Mouse (Mus musculus): ENCODE data around the gene Otop2. TPM values are rescaled to one million over a fixed set of nuclear protein-coding genes. Genes with fewer than 3 reads are reported as not detected.

The Otop2 gene
- total and polyA plus RNA-seq, 3 experiments, result not detected

DNA sequence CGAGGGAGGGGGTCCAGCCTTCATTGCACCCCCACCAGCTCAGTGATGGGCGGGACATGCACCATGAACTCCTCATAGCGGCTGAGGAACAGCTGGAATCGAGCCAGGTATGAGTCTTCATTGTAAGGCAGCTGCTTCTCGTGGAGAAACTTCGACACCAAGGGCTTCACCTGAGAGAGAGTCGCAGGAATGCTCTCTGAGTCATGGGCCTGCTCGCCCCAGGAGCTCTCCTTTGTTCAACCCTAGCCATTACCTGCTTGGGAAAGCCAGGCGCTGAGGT lies 23.5 kb upstream of the Otop2 start:
- Histone ChIP-seq H3K4me1 (ENCODE audit: control insufficient read depth in 1 of 2, insufficient read depth in 2 of 2, low read length in 2 of 2) (peaks cover 4 to 7% of the 10 kb centered on the region in 2 experiments; a peak in 3 of 4 replicates), H3K4me3 (ENCODE audit: control insufficient read depth in 1 of 2, insufficient read depth in 1 of 2, low read depth in 2 of 2, low read length in 2 of 2) (no peak overlapping the region), H3K27ac (ENCODE audit: control insufficient read depth, low read depth, low read length) (no peak overlapping the region), H3K36me3 (ENCODE audit: control insufficient read depth in 1 of 2, insufficient read depth in 2 of 2, low read length in 2 of 2) (peaks cover 0 to 5% of the 10 kb centered on the region in 2 experiments; a peak in 2 of 4 replicates), H3K9ac (ENCODE audit: control insufficient read depth, low read depth, low read length, poor library complexity, severe bottlenecking) (no peak overlapping the region), H3K9me3 (replicated peaks; ENCODE audit: insufficient read depth, low read length) (no peaks in the 10 kb centered on the region), H3K27me3 (ENCODE audit: control insufficient read depth in 1 of 2, insufficient read depth in 2 of 2, low read length in 2 of 2) (no peaks in the 10 kb centered on the region), H3K79me2 (ENCODE audit: control insufficient read depth, insufficient read depth, low read length, poor library complexity) (no peaks in the 10 kb centered on the region)
- no peak for DNase-seq (ENCODE audit: low read depth, low spot score)
- no peak for TF ChIP-seq TBP (IDR thresholded peaks at IDR 0.05; ENCODE audit: low read depth, low read length)
- TF ChIP-seq POLR2AphosphoS2 (IDR thresholded peaks at IDR 0.05; ENCODE audit: low read length), result no peak

GRCm38 (mm10) chr11:115283891-115284620 lies 22.9 kb upstream of the Otop2 start:
- DNase-seq (ENCODE audit: low read depth, low spot score), result no peak
- peaks cover 4 to 6% of the 10 kb centered on the region in 2 experiments; a peak in 3 of 4 replicates for H3K4me1 ChIP-seq (ENCODE audit: control insufficient read depth in 1 of 2, insufficient read depth in 2 of 2, low read length in 2 of 2)
- no peaks in the 10 kb centered on the region for H3K79me2 ChIP-seq (ENCODE audit: control insufficient read depth, insufficient read depth, low read length, poor library complexity)
- no peaks in the 10 kb centered on the region for H3K27me3 ChIP-seq (ENCODE audit: control insufficient read depth in 1 of 2, insufficient read depth in 2 of 2, low read length in 2 of 2)
- H3K9me3 ChIP-seq (replicated peaks; ENCODE audit: insufficient read depth, low read length), result no peaks in the 10 kb centered on the region
- TF ChIP-seq SIN3A (IDR thresholded peaks at IDR 0.05; ENCODE audit: low read length) (no peak), MAFK (IDR thresholded peaks at IDR 0.05; ENCODE audit: borderline replicate concordance, low read depth, low read length) (no peak), GATA1 (IDR thresholded peaks at IDR 0.05; ENCODE audit: low read depth, low read length) (no peak), USF2 (IDR thresholded peaks at IDR 0.05; ENCODE audit: borderline replicate concordance in 1 of 2, insufficient read depth in 1 of 2, low read depth in 1 of 2, low read length in 2 of 2) (no peak), ETS1 (IDR thresholded peaks at IDR 0.05; ENCODE audit: low read depth, low read length) (no peak), TBP (IDR thresholded peaks at IDR 0.05; ENCODE audit: low read depth, low read length) (no peak), RCOR1 (IDR thresholded peaks at IDR 0.05; ENCODE audit: low read depth, low read length) (no peak), CHD2 (IDR thresholded peaks at IDR 0.05; ENCODE audit: low read length) (no peak), RAD21 (IDR thresholded peaks at IDR 0.05; ENCODE audit: low read depth, low read length) (no peak), HCFC1 (IDR thresholded peaks at IDR 0.05; ENCODE audit: low read depth, low read length) (no peak), EP300 (IDR thresholded peaks at IDR 0.05; ENCODE audit: low read depth in 1 of 2, low read length in 2 of 2) (no peak), ZKSCAN1 (IDR thresholded peaks at IDR 0.05; ENCODE audit: low read depth, low read length) (no peak), MEF2A (IDR thresholded peaks at IDR 0.05; ENCODE audit: extremely low read depth, insufficient replicate concordance, low read depth, low read length, poor library complexity, severe bottlenecking) (no peak), KAT2A (conservative IDR thresholded peaks at IDR 0.05; ENCODE audit: low read depth, low read length) (no peak), MAX (IDR thresholded peaks at IDR 0.05; ENCODE audit: low read length) (no peak)
- no peak overlapping the region for H3K9ac ChIP-seq (ENCODE audit: control insufficient read depth, low read depth, low read length, poor library complexity, severe bottlenecking)
- H3K27ac ChIP-seq (ENCODE audit: control insufficient read depth, low read depth, low read length), result no peak overlapping the region
- H3K36me3 ChIP-seq (ENCODE audit: control insufficient read depth in 1 of 2, insufficient read depth in 2 of 2, low read length in 2 of 2), result peaks cover 0 to 5% of the 10 kb centered on the region in 2 experiments; a peak in 2 of 4 replicates
- no peak overlapping the region for H3K4me3 ChIP-seq (ENCODE audit: control insufficient read depth in 1 of 2, insufficient read depth in 1 of 2, low read depth in 2 of 2, low read length in 2 of 2)
